Mouse (Mus musculus): ENCODE results near the gene Ifnl2.

DNA sequence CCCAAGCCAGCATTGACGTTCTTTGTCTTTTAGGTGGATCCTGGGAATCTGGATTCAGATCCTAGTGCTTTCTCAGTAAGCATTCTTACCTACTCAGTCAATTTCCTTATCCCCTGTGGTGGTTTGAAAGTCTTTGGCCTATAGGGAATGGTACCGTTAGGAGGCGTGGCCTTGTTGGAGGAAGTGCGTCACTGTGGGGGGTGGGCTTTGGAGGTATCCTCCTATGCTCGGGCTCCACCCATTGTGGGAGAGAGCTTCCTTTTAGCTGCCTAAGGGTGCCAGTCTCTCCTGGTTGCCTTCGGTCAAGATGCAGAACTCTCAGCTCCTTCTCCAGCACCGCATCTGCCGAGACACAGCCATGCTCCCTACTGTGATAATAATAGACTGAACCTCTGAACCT is 17.9 kb downstream of the Ifnl2 start:
- TF ChIP-seq CTCF (IDR thresholded peaks at IDR 0.05; ENCODE audit: low read depth, low read length) (no peak), POLR2A (IDR thresholded peaks at IDR 0.05; ENCODE audit: insufficient read depth, low read length) (no peak)
